Mouse (Mus musculus): ENCODE measurements around the gene Nup205. TPM values are rescaled to one million over a fixed set of nuclear protein-coding genes. Genes with fewer than 3 reads are reported as not detected.

The Nup205 gene
- total RNA-seq, 4 experiments from 2014 or later, result 14.5 to 18.2 (median 16.1) TPM

DNA sequence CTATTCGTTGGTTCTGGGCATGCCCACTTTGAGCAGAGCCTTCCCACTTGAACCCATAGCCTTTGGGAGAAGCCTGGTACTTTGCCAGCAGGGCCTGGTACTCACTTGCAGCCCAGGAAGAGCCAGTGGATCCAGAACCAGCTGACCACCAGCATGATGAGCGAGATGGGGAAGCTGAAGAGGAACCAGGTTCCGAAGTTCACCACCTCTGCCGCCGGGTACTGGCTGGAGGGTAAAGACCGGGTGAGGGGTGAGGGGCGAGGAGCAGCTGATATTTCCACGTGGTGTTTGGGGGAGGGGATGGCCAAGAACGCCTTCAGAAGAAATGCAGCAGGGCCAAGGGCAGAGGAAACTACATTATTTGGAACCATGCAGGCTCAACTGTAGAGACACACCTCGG, 102.1 kb downstream of the Nup205 start:
- DNase-seq (ENCODE audit: low spot score), result no peak

DNA sequence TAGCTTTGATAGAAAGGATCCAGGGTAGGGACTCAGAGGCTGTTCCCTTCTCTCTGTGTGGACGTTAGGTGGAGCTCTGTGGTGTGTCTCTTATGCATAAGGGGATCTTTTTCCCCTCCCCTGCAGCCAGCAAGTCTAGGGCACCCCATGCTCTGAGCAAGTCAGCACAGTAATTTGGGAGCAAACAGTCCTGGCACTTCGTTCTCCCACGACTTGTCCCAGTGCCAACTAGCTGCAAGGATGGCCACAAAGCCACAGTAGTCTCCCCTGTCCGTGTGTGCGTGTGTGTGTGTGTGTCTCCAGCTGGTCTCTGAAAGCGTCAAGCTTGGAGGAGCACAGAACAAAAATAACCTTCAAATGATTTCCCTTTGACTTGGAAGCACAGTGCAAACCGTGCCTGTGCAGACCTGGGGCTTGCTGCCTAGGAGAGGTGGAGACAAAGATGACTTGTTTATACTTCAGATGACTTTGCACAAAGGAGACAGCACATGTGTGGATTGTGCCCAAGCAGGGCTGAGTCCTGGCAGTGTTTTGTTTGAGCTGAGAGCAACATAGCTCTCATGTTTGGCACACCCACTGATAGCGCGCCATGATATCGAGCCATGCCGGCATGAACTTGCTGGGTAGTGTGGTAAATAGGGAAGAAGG, 111.0 kb downstream of the Nup205 start:
- peak; percentile 48 for DNase-seq (ENCODE audit: low spot score)

DNA sequence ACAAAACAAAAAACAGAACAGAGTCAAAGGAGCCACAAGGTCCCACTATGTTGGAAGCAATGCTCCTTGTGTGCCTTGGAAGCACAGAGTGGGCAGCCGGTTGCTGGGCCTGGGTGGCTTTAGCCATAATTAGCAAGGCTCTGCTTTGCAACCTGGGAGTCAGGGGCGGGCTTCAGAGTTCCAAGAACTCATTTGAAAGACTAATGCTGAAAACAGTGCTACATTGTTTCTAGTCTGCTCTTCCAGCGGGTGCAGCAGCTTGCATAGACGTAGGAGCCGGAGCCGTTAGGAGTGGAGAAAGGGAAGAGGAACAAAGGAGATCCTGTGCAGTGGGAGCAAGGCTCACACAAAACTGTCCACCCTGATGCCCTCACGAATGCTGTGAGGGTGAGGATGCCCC, 111.7 kb downstream of the Nup205 start:
- DNase-seq (ENCODE audit: low spot score), result no peak

DNA sequence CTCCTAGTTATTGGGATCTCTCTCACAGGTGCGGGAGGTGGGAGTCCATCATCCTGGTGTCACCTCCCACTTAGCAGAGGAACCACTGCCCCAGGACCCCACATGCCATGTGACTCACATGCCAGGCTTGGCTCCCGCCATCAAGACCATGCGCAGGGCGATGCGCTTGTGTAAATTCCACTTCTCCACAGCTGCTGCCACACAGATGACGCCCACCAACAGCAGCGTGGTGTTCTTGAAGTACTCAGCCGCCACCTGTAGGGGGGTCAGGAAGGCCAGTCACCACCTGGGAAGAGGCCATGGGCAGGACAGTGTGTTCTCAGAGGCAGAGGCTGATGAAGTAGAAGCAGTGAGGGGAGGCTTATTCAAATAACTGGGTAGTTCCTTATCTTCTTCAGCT, 112.5 kb downstream of the Nup205 start:
- no peak for DNase-seq (ENCODE audit: low spot score)

DNA sequence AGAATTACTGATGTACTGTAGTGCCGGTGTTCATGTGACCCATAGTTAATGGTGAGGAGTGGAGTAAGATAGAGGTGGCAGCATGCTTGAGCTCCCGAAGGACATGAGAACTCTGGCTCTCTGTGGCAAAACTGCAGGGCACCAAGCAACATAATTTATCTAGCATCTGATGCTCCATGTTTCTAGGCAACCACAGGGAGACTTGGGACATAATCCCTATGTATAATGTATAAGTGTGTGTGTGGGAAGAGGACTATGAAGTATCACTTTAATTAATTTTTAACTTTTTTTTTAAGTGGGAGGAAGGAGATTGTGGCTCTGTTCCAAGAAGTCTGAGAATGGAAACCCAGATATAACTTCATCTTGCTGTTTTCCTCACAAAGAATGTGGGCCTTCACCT, 117.7 kb downstream of the Nup205 start:
- no peak for DNase-seq (ENCODE audit: low spot score)

DNA sequence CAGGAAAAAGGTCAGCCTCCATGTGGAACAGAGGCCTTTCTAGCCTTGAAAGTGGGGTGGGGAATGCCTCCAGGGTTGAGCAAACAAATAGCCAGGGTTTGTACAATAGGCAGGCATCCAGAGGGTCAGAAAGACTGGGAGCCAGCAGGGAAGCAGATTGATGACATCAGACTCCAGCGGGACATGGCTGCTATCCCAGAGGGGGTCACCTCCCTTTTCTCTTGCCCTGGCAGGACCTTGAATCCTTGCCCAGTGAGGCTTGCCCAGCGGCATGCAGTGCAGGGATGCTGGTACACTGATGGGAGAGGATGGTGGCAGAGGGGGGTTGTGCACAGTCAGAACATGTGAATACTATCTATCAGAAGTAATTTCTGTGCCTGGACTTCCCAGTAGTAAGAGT, 119.8 kb downstream of the Nup205 start:
- peak; percentile 70 for DNase-seq (ENCODE audit: low spot score)

Other genes starting within 250 kb of the Nup205 start
- gene Slc23a4, start 189.0 kb upstream of the Nup205 start, total RNA-seq (2022), result under 1 TPM in 2 of 4 experiments, not detected in 2; 0.31 to 0.32 TPM
- 10 to 100 TPM; 19.6 to 23.9 (median 21.7) TPM for gene Cnot4, start 43.7 kb upstream of the Nup205 start, total RNA-seq (2022)
- under 1 TPM in 2 of 4 experiments, not detected in 2; 0.14 to 0.37 TPM for gene Slc13a4, start 130.7 kb downstream of the Nup205 start, total RNA-seq (2022)
- gene Fam180a, start 148.7 kb downstream of the Nup205 start, total RNA-seq (2022), result under 1 TPM; 0.44 to 0.62 (median 0.53) TPM